Mouse (Mus musculus) thymus, adult 18-20 months (tissue): ENCODE results near the gene Cmtm8.

Experiments used
- DNase-seq, 2 experiments: peaks; one replicate each; pipeline ENCODE4 v3.0.0; 2022; ENCODE audit warnings: mixed read lengths in 2 of 2

The Cmtm8 gene

DNA sequence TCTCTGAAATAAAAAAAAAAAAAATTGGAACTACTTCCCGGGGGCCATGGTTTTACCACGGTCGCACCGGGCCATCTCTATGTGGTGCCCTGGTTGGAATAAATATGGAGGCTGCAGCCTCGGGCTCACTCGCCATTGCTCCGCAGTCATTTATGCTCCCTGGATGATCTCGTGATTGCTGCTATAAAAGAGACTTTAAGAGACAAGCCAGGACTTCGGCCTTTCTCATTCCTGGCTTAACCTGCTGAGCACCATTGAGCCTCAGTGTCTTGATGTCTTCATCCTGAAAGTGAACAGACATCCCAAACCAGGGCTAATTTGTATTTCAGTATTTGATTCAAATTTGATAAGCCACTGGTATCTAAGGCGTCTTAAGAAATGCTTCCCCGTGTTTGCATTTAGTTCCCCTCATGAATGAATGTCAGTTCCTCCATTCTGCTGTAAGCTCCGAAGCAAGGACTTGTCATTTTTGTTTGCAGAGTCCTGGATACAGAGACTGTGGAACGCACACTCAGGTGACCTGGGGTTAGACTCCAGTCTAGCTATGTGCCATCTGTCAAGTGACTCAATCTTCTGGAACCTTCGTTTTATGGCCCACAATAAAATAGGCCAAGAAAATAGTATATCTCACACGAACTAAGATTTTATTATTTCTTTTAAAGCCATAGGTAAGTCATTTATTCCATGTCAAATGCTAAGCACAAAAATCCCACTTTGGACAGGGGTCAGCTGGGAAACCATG, 22.2 kb downstream of the Cmtm8 start:
- no peak for DNase-seq

DNA sequence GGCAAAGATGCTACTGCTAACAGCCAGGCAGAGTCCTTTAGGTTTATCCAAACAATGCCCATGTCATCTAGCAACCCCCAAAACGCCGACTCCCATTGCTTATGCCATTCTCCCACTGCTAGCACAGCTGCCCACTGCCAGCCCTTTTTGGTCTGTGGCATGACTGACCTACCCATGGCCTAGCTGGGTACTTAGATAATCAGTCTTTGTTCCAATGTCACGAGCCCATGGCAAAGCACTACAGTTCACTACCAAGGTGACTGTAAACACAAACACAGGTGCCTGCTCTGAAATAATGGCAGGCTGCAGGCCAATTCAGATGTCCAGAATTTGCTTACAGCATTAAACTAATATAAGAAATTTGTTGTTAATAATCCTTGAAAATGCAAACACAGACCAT, 25.0 kb downstream of the Cmtm8 start:
- DNase-seq: no peak

DNA sequence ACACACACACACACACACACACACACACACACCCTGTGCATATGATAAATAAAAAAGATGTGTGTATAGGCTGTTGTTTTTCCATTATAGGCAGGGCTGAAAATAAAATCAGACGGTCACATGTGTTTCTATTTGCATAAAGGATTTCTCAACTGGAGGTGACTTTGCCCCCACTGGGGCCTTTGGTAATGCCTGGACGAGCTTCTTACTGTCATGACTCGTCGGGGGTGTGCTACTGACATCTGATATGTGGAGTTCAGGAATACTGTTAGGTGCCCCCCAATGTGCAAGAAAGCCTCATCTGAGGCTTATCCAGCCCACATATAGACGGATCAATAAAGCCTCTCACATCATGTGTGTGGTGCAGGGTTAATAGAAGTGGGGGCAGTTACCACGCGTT, 26.9 kb downstream of the Cmtm8 start:
- DNase-seq: no peak

DNA sequence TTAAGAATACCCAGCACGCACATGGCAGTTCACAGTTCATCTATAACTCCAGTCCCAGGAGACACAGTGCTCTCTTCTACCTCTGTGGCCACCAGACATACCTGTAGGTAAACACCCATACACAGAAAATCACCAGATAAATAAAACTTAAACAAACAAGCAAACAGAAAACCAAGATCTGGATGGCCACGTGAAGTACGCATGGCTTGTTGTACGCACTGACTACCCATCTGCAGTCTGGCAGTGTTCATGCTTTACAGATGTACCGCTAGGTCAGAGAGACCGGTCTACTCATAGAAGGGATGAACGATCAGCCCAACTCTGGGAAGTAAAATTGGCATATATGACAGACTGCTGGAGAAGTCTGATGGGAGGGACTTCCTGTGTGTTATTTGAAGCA, 27.8 kb downstream of the Cmtm8 start:
- DNase-seq: no peak

DNA sequence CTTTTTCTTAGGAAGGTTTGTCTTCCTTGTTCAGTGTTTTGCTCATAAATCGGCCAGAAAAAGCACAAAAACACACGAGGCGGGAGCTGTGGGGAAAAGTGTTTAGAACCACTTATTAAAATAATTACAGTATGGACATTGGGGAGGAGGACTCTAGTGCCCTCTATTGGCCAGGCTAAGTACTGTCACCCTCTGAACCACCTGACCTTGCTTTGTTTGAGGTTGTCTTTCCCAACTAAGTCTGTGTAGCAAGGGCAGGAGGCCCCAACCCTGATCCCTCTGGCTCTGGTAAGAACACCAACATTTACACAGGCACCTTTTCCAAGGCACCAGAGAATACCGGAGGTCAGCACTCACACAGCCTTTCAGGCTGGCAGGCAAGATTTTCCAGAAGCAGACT, 28.6 kb downstream of the Cmtm8 start:
- no peak for DNase-seq

DNA sequence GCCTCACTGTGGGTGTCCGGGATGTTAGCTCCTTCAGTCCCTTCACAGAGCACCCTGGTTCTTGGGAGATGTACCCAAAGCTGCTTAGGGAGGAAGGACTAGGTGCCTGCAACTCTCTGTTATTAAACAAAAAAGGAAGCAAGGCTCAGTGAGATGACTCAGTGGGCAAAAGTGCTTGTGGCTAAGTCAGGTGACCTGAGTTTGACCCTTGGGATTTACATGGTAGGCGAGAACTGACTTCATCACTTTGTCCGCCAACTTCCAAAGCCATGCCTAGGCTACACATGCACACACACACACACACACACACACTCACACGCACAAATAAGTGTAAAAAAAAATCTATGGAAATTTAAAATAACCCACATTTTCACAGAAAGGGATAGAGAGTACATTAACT, 32.0 kb downstream of the Cmtm8 start:
- DNase-seq: no peak

DNA sequence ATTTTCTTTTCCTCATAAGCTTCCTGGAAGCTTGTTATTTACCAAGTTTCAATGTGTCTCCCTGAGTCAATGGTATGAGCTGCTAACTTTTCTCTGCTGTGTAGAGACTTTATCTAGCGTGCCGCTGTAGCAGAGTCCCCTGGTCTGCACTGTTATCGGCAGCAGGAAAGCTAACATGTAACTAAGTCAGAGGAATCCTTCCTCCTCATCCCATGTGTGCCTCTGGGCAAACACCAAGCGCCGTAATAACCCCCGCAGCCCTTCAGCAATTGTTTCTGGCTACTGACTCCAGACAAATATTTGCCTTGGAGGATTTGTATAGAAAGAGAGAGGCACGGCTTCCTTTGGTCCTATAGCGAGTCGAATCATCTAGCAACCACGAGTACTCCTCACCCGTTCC, 33.1 kb downstream of the Cmtm8 start:
- DNase-seq: no peak

DNA sequence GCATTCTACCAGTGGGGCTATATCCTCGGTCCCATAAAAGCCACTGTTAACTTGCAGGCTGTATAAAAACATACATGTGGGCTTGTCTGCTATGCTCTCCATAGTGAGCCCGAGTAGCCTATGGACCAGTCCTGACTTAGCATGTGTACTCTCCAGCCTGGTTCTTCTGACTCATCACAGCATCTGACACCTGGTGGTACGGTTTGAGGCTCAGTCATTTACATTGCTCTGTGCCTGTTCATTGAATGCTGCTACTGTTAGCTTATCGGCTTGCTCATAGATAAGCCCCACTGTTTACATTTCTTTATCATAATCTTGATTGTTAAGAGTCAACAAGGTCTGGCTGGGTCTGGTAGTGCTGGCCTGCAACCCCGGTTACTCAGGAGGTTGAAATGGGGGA, 35.3 kb downstream of the Cmtm8 start:
- no peak for DNase-seq

DNA sequence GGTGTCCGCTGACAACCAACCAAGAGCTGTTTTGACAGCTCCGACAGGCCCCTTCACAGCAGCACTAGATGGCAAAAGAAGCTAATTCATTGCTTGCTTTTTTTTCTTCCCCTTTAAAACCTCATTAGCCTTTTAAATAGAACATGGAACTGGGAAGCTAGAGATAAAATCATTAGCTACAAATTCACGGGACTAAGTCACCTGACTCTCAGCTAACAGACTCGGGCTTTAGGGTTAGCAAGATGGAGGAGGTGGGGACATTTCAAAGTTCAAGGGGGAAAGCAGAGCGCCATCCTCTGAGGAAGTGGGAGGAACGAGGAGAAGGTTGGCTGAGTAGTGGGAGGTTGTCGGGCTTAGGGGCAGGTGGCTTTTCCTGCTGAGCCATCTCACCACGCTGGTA, 36.7 kb downstream of the Cmtm8 start:
- DNase-seq: no peak

DNA sequence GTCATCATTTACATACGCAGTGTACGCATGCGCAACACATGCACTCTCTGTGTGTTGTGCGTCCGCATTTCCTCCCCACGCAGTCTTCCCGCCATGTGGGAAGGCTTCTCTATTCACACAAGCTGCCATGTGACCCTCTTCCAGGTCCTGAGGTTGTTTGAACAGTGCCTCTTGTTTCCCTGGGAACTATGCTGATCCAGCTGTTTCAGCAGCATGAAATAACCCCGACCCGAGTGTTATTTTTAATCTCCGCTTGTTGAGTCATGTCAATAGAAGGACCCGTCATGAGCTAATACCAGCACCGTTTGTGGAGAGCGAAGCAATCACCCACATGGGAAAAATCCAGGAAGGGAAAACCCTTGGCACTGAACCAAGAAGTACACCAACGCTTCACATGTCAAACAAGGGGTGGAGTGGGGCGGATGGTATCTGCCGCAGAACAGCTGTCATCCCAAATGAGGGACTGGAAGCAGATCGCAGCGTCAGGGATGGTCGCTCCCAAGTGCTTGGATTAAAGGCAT, 38.7 kb downstream of the Cmtm8 start:
- no peak for DNase-seq

DNA sequence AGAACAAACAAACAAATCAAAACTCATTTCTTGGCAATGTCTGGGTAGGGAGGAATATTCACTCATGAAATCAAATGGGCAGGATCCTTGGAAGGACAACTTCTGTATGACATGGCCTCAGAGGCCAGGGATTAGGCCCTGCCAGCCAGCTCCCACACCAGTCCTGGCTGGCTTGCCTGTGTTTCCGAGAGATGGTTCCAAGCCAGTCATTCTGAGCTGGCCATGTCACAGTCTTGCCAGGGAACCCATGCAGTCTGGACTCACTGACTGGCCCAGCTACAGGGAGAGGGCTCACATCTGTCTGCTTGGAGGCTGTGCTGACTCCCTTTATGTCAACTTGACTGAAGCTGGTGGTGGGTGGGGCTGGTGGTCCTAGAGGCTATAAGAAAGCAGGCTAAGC, 41.8 kb downstream of the Cmtm8 start:
- no peak for DNase-seq

DNA sequence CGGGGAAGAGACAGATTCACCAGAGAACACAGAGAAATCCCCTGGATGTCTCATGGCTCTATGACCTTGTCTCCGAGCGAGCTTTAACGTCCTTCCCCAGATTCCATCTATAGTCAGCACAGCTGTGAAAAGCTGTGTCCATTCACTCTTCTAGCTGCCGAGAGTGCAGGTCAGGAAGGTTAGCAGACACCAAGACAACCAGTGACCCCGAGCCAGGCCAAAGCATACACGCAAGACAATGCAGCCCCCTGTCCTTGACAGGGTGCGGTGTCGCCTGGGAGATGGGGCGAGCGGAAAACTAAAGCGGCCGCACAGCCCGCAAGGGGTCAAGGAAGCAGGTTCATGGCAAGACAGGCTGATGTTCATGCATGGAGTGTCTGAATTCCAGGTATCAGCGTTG, 42.7 kb downstream of the Cmtm8 start:
- DNase-seq: no peak

DNA sequence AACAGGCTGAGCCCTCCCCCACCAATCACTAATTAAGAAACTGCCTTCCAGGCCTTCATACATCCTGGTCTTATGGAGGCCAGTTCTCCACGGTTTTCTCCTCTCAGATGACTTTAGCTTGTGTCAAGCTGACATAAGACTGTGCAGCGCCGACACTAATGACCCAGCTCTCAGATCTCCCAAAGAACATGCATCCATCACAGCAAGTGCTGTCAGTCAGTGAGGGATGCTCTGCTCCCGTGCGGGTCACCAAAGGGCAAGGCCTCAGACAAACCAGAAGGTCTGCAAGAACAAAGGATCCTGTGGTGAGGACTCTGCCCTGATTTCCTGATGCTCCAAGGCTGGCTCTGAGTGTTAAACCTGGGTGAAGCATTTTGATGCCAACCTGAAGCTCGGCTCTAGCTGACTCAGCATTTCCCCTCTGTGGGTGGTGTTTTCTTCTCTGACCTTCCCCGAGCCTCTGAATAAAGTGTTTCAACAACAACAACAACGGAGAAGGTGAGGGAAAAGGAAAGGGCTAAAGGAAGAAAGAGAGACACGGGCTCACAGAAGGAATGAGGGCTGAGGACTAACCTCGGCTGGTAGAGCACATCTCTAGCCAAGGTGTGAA, 44.4 kb downstream of the Cmtm8 start:
- no peak for DNase-seq

DNA sequence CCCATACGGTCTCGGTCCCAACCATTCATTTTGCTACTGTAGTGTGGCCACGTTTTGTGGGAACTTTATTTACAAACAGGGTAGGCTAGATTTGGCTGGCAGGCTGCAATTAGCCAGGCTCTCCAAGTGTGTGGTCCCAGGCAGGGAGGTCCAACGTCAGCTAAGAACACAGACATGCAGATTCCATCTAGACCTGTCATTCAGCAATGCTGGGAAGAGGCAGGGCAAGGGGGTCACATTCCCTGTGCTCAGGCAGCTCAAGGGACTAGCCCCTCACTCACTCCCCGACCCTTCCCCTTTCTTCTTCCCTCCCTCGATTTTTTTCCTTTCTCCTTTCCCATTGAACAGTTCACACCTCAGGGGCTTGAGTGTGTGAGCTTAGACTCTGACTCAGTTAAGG, 45.1 kb downstream of the Cmtm8 start:
- no peak for DNase-seq

DNA sequence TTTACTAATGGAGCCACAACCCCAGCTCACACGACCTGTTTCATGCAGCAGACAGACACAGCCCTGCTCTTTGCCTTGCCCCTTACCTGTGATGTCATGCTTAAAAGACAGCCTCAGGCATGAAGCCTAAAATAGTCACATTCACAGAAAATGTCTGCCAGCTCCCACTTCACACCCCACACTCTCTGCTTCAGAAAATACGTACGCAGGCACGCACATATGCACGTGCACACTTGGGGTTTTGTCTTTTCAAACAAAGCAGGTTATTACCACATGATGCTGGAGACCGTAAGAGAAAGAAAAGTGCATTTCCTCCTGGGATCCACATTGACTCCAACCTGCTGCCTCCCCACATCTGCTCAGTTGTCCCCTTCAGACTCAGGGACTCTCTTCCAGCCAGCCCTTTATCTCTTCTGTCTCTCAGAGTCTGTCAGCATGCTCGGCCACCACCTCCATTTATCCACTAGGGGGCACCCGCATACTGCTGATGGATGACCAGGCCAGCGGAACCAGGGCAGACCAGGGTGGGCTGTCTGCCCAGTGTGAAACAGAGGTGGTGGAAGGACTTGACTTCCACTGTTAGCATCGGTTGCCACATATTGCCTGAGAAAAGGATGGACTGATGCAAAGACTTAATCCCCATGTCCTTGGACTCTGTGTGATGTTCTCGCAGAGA, 46.5 kb downstream of the Cmtm8 start:
- peak; percentile 51 to 70 for DNase-seq

DNA sequence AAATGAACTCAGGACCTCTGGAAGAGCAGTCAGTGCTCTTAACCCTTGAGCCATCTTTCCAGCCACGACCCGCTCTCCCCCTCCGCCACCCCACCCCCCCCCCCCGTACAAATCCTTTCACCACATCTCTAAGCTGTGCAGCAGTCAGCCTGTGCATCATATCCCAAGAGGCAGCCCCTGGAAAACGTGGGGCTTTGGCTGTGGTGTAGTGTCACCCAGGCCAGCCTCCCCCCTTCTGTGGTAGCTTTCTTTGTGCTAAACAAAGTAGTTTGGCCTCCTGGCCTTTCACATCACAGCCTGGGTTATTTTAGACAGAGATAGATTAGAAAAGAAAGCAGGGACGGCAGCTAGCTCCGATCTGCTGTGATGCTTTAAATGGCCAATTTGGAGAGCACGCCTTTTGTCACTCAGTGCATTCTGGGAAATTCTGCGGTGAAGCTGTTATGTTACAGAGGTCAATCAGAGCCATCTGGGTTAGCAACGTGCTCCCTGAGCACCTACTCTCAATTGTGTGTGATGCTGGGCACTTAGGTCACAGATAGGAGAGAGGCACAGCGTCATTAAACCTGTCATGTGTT, 47.4 kb downstream of the Cmtm8 start:
- no peak for DNase-seq

DNA sequence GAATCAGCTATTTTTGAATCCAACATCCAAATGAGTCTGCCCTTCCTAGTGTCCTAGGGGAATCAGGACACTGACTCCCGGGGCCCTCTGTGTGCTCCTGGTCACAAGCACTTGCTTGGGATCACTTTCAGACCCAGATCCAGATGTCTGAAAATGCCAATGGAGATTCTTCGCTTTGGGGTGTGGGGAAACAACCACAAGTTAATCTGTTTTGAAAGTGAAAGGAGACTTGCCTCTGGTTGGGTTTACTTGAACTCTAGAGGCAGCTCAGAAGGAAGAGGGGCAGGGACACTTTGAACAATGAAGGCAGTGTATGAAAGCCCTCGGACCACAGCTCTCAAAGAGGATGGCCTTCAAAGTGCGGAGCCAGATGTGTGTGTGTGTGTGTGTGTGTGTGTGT, 49.5 kb downstream of the Cmtm8 start:
- DNase-seq: no peak

DNA sequence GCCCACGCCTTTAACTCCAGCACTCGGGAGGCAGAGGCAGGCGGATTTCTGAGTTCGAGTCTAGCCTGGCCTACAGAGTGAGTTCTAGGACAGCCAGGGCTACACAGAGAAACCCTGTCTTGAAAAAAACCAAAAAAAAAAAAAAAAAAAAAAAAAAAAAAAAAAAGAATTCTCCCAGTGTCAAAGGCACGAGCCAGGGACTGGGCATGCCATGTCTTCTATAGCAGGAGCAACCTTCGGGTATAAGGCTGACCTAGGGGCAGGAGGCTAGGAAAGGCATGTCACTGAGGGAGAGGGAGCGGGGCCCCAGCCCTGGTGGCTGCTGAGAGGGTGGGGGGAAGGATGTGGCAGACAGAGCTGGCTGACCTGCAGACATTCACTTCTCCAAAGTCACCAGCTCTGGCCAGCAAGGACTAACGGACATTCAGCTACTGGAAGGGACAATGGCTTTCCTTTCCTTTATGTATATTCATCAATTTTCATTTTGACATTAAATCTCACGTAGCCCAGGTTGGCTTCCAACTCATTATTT, 50.1 kb downstream of the Cmtm8 start:
- DNase-seq: no peak

DNA sequence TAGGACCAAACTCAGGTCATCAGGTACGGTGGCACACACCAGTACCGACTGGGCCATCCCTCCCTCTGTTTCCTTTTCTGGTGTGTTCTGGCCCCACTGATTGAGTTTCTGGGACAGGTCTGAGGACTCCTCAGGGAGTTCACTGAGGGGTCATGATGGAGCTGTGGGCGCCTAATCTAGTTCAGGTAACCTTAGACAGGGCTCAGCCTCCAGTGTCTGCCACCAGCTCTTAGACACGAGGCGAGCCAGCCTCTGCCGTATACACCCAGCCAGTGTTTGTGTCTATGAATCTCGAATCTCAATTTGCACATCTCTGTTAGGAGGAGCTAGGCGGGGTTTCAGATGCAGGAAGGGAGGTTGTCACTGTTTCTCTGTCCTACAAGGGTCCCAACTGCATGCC, 54.0 kb downstream of the Cmtm8 start:
- no peak for DNase-seq

DNA sequence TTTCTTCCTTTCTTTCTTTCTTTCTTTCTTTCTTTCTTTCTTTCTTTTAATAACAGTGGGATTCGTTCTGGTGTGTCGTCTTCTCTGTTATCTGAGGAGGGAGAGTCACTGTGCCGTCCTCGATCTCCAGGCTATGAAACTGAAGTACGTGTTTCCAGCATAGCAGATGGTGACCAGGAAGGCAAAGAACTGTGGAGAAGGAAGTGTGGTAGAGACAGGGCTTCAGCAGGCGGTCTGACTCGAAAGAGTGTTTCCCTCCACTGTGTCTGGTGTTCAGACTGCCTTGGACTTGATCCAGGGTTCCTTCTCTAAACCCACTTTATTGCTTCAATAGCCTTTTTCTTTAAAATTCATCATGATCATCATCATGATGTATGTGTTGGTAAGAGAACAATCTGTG, 54.4 kb downstream of the Cmtm8 start:
- no peak for DNase-seq

DNA sequence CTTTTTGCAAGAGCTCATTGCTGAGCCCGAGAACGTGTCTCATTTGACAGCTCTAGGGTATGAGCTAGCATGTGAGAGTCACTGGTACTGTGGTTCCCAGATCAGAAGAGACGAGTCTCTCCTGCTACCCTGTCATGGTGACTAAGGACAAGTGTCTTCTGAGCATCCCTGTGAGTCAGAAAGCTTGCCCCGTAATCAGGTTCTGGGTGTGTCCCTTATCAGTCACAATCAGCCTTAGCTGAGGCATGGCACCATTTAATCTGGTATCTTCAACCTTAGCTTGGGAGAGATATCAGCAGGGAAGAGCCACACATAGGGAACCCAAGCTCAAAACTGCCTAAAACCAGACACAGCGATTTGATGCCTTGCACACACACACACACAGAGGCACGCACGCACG, 55.3 kb downstream of the Cmtm8 start:
- DNase-seq: no peak

DNA sequence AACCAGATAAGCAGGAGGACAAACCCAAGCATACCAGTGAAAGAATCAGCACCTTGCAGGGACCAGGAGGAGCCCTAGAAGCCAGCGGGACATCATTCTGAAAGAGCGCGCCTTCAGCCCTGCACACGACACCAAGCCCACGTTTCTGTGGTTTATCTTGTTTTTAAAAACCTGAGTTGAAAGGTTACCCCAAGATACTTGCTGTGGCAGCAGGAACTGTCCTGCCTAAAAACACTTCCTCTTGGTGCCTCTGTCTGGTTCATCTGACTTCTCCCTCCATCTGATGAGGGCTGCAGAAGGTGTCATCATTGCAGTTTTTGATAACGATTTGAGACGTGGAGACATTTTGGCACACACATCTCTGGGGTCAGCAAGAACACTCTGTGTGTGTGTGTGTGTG, 56.2 kb downstream of the Cmtm8 start:
- DNase-seq: no peak

DNA sequence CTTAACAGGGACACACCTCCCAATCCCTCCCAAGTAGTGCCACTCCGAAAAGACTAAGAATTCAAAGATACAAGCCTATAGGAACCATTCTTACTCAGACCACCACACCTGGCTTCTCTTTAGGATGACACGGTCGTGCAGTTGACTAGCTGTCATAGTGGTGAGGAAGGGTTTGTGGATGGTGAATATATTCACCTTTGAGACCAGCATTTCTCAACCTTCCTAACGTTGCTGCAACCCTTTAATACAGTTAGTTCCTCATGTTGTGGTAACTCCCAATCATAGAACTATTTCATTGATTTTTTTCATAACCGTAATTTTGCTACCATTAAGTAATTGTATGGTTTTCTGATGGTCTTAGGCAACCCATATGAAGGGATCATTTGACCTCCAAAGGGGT, 56.8 kb downstream of the Cmtm8 start:
- DNase-seq: no peak
